Mouse (Mus musculus) heart, postnatal 0 days (tissue): ENCODE measurements around the gene Hddc3. TPM values are rescaled to one million over a fixed set of nuclear protein-coding genes. Genes with fewer than 3 reads are reported as not detected.
A peak's percentile ranks its signal among the peaks of the same experiment; 100 is the strongest.

Experiments used
- ATAC-seq: fragments of 200-750 bp; cut with Nextera tagmentation; 2 replicates; pipeline ENCODE4 v1.8.0; 2017; ENCODE audit warnings: low read depth, moderate number of reproducible peaks, moderate library complexity; ENCODE audit not compliant: insufficient read depth
- DNase-seq: peaks from one replicate; pipeline ENCODE4 v3.0.0-alpha.2; 2016; ENCODE audit warnings: low spot score
- H3K27ac ChIP-seq: fragments of 300-500 bp; sonication (generic); 2 replicates; pipeline ENCODE4 v1.5.1; 2014; ENCODE audit warnings: low read depth, mild to moderate bottlenecking
- H3K27me3 ChIP-seq: fragments of 300-500 bp; sonication (generic); 2 replicates; pipeline ENCODE4 v1.6.1; 2014; ENCODE audit warnings: low read length, mixed read lengths; ENCODE audit not compliant: control insufficient read depth, insufficient read depth
- H3K36me3 ChIP-seq: fragments of 300-500 bp; sonication (generic); replicated peaks from 2 replicates; pipeline ENCODE4 v1.6.1; 2014; ENCODE audit warnings: low read length, mixed read lengths; ENCODE audit not compliant: control insufficient read depth, insufficient read depth
- H3K4me1 ChIP-seq: fragments of 300-500 bp; sonication (generic); 2 replicates; pipeline ENCODE4 v1.6.1; 2014; ENCODE audit warnings: antibody characterized with exemption; ENCODE audit not compliant: control insufficient read depth, insufficient read depth
- H3K4me2 ChIP-seq: fragments of 300-500 bp; sonication (generic); 2 replicates; pipeline ENCODE4 v1.6.1; 2014; ENCODE audit warnings: low read depth, mild to moderate bottlenecking, low read length, moderate library complexity
- H3K4me3 ChIP-seq: fragments of 300-500 bp; sonication (generic); 2 replicates; pipeline ENCODE4 v1.5.1; 2014; ENCODE audit warnings: low read depth, low read length
- H3K9ac ChIP-seq: fragments of 300-500 bp; sonication (generic); replicated peaks from 2 replicates; pipeline ENCODE4 v1.6.1; 2014; ENCODE audit warnings: low read depth, low read length, mixed read lengths
- H3K9me3 ChIP-seq: fragments of 300-500 bp; sonication (generic); replicated peaks from 2 replicates; pipeline ENCODE4 v1.6.1; 2016; ENCODE audit warnings: low read length; ENCODE audit not compliant: control insufficient read depth
- CTCF ChIP-seq: IDR thresholded peaks from 2 replicates; pipeline ENCODE4 v1.5.1; 2016; ENCODE audit warnings: antibody characterized with exemption, control low read depth, low read depth
- EP300 ChIP-seq: IDR thresholded peaks from 2 replicates; pipeline ENCODE4 v1.6.1; 2016; ENCODE audit warnings: antibody characterized with exemption, low read depth
- WGBS: fragments of 180-500 bp; shearing (Covaris S2); extraction: QIAGEN DNeasy Blood & Tissue Kit; methylation state at CpG from one replicate; pipeline ENCODE4 v1.1.7; 2014; 5-methylcytosine and 5-hydroxymethylcytosine counted together
- polyA plus RNA-seq: library from polyadenylated mRNA; unstranded; fragments of >200 nt; fragmentation: Nextera tagmentation; extraction: Ambion mirVana; gene quantifications from 2 replicates; pipeline ENCODE4 v1.2.1, GENCODE M21; 2015
- total RNA-seq: library from RNA; depleted of rRNA; stranded (reverse); fragments of >200 nt; gene quantifications from 2 replicates; pipeline ENCODE4 v1.2.3, GENCODE M21; 2014; ENCODE audit warnings: low replicate concordance

Hddc3 gene
- total and polyA plus RNA-seq, 2 experiments from 2014 or later = 14.5 to 19.8 TPM

DNA sequence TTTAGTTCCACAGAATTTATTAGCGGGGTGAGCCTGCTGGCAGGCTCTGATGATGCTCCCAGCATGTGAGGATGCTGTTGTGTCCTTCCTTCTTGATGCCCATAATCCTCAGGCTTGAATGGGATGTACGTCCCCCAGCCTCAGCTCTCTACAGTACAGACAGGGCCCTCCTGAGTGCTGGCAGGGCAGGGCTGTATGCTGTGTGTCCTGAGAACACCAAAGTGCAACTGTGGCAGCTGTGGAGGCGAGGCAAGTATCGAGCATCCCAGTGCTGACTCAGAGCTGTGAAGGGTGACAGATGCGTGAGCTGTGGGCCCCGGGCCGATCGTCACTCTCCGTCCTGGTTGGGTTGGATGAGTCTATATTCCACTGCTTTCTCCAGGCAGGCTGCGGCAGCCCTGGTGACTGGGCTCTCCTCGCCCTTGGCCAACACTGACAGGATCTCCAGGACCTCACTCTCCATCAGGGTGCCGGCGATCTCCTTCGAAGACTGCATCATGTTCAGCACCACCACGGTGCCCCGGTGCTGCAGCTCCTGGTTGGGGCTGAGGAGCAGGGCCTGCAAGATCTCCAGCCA is 17.5 kb upstream of the Hddc3 start:
- no peaks in the 10 kb centered on the region for H3K27me3 ChIP-seq
- peaks cover 13% of the 10 kb centered on the region for H3K4me1 ChIP-seq
- H3K4me3 ChIP-seq = no peak overlapping the region
- DNase-seq (no peak), ATAC-seq (no peak)
- H3K27ac ChIP-seq = 0 out of 2 replicates have a peak overlapping the region, but pooled peaks have one; percentile 44
- peaks cover 51% of the 10 kb centered on the region for H3K36me3 ChIP-seq
- H3K9ac ChIP-seq = no peak overlapping the region
- no peak for TF ChIP-seq EP300
- no peak for TF ChIP-seq CTCF
- H3K4me2 ChIP-seq = no peak overlapping the region
- H3K9me3 ChIP-seq = no peaks in the 10 kb centered on the region
- 90% methylated on average over 16 of the region's 16 CpGs for WGBS

DNA sequence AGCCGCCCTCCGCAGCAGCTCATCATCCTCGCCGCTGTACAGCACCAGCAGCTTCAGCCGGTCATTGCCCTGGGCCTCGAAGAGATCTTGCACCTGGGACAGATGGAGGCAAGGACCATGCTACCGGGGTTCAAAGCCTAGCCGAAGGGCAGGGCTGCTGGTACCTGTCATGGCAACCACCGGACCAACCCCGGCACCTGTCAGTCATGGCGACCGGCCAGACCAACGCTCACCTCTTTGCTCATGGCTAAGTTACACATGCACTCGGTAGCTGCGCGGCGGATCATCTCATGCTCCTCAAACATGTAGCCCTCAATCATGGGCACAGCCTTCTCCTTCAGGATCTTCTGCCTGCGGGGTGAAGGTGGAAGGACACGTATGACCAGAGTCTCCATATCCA is 16.8 kb upstream of the Hddc3 start:
- no peak overlapping the region for H3K9ac ChIP-seq
- no peak for ATAC-seq
- WGBS = 93% methylated on average over 19 of the region's 19 CpGs

DNA sequence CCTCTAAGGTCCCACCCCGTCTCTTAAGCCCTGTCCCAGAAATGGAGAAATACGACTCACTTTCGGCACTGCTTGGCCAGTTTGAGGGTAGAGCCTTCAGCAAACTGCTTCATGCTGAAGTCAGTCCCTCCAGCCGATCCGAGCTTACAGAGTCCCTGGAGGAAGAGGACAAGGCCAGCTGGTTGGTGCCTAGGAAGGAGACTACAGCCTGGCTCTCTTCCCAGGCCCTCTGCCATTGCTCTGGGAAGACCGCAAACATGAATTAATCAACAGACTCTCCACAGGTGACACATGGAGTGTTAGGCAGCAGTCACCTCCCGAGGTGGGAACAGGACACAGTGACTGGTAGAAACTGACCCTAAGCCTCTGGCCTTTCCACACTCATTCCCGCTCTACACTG is 12.6 kb upstream of the Hddc3 start:
- WGBS = 89% methylated on average over 8 of the region's 8 CpGs
- peaks cover 95% of the 10 kb centered on the region for H3K36me3 ChIP-seq
- no peak overlapping the region for H3K4me3 ChIP-seq

More for the DNA sequence above, 16.8 kb upstream of the Hddc3 start:
- Histone ChIP-seq H3K9me3 (no peaks in the 10 kb centered on the region), H3K36me3 (peaks cover 58% of the 10 kb centered on the region), H3K4me2 (no peak overlapping the region), H3K4me3 (no peak overlapping the region), H3K27me3 (no peaks in the 10 kb centered on the region), H3K27ac (no peak overlapping the region), H3K4me1 (peaks cover 13% of the 10 kb centered on the region)
- no peak for TF ChIP-seq EP300
- TF ChIP-seq CTCF = no peak
- no peak for DNase-seq

DNA sequence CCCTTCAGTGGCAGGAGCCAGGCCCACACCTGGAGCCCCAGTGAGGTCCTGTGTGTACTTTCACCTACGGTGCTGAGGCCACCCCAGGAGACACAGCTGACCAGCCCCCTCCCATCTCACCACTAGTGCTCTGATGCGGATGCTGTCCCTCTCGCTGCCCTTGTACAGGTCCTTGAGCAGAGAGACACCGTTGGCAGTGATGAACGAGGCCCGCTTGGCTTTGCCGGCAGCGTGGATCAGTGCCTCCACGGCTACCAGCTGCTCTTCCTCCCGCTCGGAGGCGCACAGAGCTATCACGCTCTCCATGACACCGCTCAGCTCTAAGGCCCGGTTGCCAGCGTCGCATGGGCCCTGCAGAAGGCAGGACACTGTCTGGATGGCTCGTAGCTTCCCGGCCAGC is 11.5 kb upstream of the Hddc3 start:
- DNase-seq (no peak), ATAC-seq (no peak)
- Histone ChIP-seq H3K36me3 (peaks cover 95% of the 10 kb centered on the region), H3K4me2 (no peak overlapping the region), H3K9me3 (no peaks in the 10 kb centered on the region; the same call in 1 of the 2 replicates), H3K27ac (no peak overlapping the region), H3K4me1 (no peaks in the 10 kb centered on the region), H3K4me3 (no peak overlapping the region), H3K9ac (no peak overlapping the region), H3K27me3 (no peaks in the 10 kb centered on the region)
- 94% methylated on average over 19 of the region's 19 CpGs for WGBS
- no peak for TF ChIP-seq EP300
- TF ChIP-seq CTCF = no peak

More for the DNA sequence above, 12.6 kb upstream of the Hddc3 start:
- Histone ChIP-seq H3K27me3 (no peaks in the 10 kb centered on the region), H3K27ac (no peak overlapping the region), H3K9me3 (no peaks in the 10 kb centered on the region; the same call in 1 of the 2 replicates), H3K9ac (no peak overlapping the region), H3K4me1 (no peaks in the 10 kb centered on the region), H3K4me2 (no peak overlapping the region)
- no peak for DNase-seq
- no peak for ATAC-seq
- TF ChIP-seq EP300 = no peak
- TF ChIP-seq CTCF = no peak

DNA sequence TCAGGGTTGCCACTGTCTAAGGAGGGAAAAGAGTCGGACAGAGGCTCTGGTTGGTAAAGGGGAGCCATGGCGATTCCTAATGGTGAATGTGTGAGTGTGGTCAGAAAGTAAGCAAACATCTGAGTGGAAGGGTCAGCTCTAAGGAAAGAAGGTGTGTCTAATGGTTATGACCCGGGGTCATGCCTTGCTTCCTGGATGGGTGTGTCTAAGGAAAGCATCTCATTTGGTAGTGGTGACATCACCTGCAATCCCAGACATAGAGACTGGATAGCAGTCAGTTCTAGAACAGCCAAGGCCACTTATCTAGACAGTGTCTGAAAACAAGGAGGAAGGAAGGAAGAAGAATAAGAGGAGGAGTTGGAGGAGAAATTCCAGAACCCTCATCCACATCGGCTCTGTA is 8.1 kb upstream of the Hddc3 start:
- H3K4me2 ChIP-seq = no peak overlapping the region
- WGBS = 73% methylated on average over 4 of the region's 4 CpGs
- TF ChIP-seq CTCF (no peak), EP300 (no peak)
- no peak for DNase-seq
- H3K36me3 ChIP-seq = peaks cover 77% of the 10 kb centered on the region
- H3K9ac ChIP-seq = no peak overlapping the region
- no peaks in the 10 kb centered on the region for H3K27me3 ChIP-seq
- ATAC-seq = no peak
- H3K9me3 ChIP-seq = no peaks in the 10 kb centered on the region; the same call in 1 of the 2 replicates
- H3K27ac ChIP-seq = no peak overlapping the region
- H3K4me1 ChIP-seq = peaks cover 12% of the 10 kb centered on the region
- no peak overlapping the region for H3K4me3 ChIP-seq

DNA sequence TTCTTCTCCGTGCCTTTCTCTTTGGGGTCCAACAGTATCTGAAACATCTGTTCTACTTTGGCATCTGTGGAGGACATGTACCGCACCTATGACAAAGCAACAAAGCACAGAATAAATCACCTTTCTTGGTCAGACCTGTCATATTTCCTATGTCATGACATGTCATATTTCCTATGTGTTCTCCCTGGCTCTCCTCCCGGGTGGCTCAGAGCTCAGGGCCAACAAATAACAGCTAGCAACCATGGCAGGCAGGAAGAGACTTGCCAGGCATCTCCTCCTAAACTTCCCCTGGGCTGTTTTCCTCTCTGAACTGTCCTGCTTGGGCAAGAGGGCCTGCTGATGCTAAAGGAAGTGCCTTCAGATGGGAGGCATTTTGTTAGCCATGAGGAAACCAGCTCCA is 6.0 kb upstream of the Hddc3 start:
- TF ChIP-seq EP300 (no peak), CTCF (no peak)
- peaks cover 56% of the 10 kb centered on the region for H3K36me3 ChIP-seq
- peaks cover 16% of the 10 kb centered on the region for H3K4me1 ChIP-seq
- H3K9me3 ChIP-seq = no peaks in the 10 kb centered on the region; the same call in 1 of the 2 replicates
- no peak for ATAC-seq
- H3K4me3 ChIP-seq = no peak overlapping the region
- DNase-seq = no peak
- no peaks in the 10 kb centered on the region for H3K27me3 ChIP-seq
- no peak overlapping the region for H3K4me2 ChIP-seq
- no peak overlapping the region for H3K9ac ChIP-seq
- 86% methylated on average over 3 of the region's 3 CpGs for WGBS
- H3K27ac ChIP-seq = no peak overlapping the region
